Mouse (Mus musculus) G1E (cell line): ENCODE results near the gene Gm47996. TPM values are rescaled to one million over a fixed set of nuclear protein-coding genes. Genes with fewer than 3 reads are reported as not detected.

ENCODE experiments used
- ATAC-seq: 2 replicates; pipeline ENCODE4 v1.8.0; 2016; ENCODE audit warnings: mild to moderate bottlenecking; ENCODE audit not compliant: insufficient number of reproducible peaks, poor library complexity, low FRiP score, severe bottlenecking; ENCODE audit errors: extremely low read depth
- DNase-seq: peaks from one replicate; pipeline ENCODE4 v3.0.0; 2012; ENCODE audit warnings: low spot score
- H3K27me3 ChIP-seq: 2 replicates; pipeline ENCODE4 v1.6.1; 2012; ENCODE audit warnings: mild to moderate bottlenecking, low read length, inconsistent platforms; ENCODE audit not compliant: insufficient read depth
- H3K36me3 ChIP-seq: replicated peaks from 2 replicates; pipeline ENCODE3; 2012; ENCODE audit warnings: mild to moderate bottlenecking, inconsistent platforms
- H3K4me1 ChIP-seq: 2 replicates; pipeline ENCODE4 v1.6.1; 2012; ENCODE audit warnings: low read depth, low read length, inconsistent platforms, mixed read lengths; ENCODE audit not compliant: insufficient read depth
- H3K4me3 ChIP-seq: 2 replicates; pipeline ENCODE4 v1.5.1; 2012; ENCODE audit warnings: low read depth, mild to moderate bottlenecking, inconsistent platforms, low read length, moderate library complexity, mixed read lengths
- H3K9me3 ChIP-seq: replicated peaks from 2 replicates; pipeline ENCODE4 v1.6.1; 2012; ENCODE audit warnings: inconsistent platforms
- CTCF ChIP-seq: IDR thresholded peaks from 2 replicates; pipeline ENCODE4 v1.5.1; 2012; ENCODE audit warnings: low read depth, low read length, inconsistent platforms, mixed read lengths
- GATA1 ChIP-seq: IDR thresholded peaks from 2 replicates; pipeline ENCODE4 v1.6.1; 2012; ENCODE audit warnings: borderline replicate concordance, low read length, inconsistent platforms, mixed read lengths
- GATA2 ChIP-seq: IDR thresholded peaks from 2 replicates; pipeline ENCODE4 v1.6.1; 2012; ENCODE audit warnings: low read depth, low read length, inconsistent platforms, borderline replicate concordance
- POLR2AphosphoS5 ChIP-seq: IDR thresholded peaks from 2 replicates; pipeline ENCODE4 v1.6.1; 2012; ENCODE audit warnings: low read depth, low read length, inconsistent platforms; ENCODE audit not compliant: insufficient replicate concordance
- TAL1 ChIP-seq: conservative IDR thresholded peaks from 2 replicates; pipeline ENCODE4 v1.6.1; 2012; ENCODE audit warnings: low read depth, low read length, inconsistent platforms, mixed read lengths
- polyA plus RNA-seq: library from polyadenylated mRNA; stranded (reverse); fragments of >175 nt; gene quantifications from 2 replicates; pipeline ENCODE4 v1.2.3, GENCODE M21; 2012
- total RNA-seq, 2 experiments: library from RNA; stranded (forward) in 1 of 2; stranded (reverse) in 1 of 2; fragments of 200-1000 nt in 1 of 2; fragments of >200 nt in 1 of 2; fragmentation: Nextera tagmentation in 1 of 2; gene quantifications; 2 replicates each; pipeline ENCODE4 v1.2.3; 2014 to 2017

Gm47996 gene
- total and polyA plus RNA-seq, 3 experiments = 1.3 to 8.8 (median 4.9) TPM

- H3K27me3 ChIP-seq = peaks cover 23% of the 10 kb centered on the region
- H3K4me3 ChIP-seq = no peak overlapping the region
- TF ChIP-seq GATA1 = no peak
- no peak for TF ChIP-seq TAL1
- no peak for TF ChIP-seq POLR2AphosphoS5
- TF ChIP-seq GATA2 = no peak
- TF ChIP-seq CTCF = no peak
- H3K36me3 ChIP-seq = no peaks in the 10 kb centered on the region
- H3K4me1 ChIP-seq = peaks cover 13% of the 10 kb centered on the region
- ATAC-seq (no peak), DNase-seq (no peak)
- no peaks in the 10 kb centered on the region for H3K9me3 ChIP-seq
Measured at GRCm38 (mm10) chr1:151223377-151223776, 13.4 kb downstream of the Gm47996 start.

GRCm38 (mm10) chr1:151224536-151224935, 14.6 kb downstream of the Gm47996 start:
- no peak for DNase-seq
- H3K27me3 ChIP-seq = peaks cover 23% of the 10 kb centered on the region

GRCm38 (mm10) chr1:151227506-151227905, 17.6 kb downstream of the Gm47996 start:
- no peak for TF ChIP-seq GATA1
- no peak for TF ChIP-seq POLR2AphosphoS5
- no peak for TF ChIP-seq CTCF
- no peak for TF ChIP-seq GATA2
- no peak for TF ChIP-seq TAL1
- Histone ChIP-seq H3K4me3 (no peak overlapping the region), H3K9me3 (no peaks in the 10 kb centered on the region), H3K27me3 (peaks cover 36% of the 10 kb centered on the region), H3K4me1 (peaks cover 10% of the 10 kb centered on the region), H3K36me3 (no peaks in the 10 kb centered on the region)
- ATAC-seq = no peak
- no peak for DNase-seq

More at GRCm38 (mm10) chr1:151224536-151224935, 14.6 kb downstream of the Gm47996 start:
- TF ChIP-seq TAL1 (no peak), GATA1 (no peak), CTCF (no peak), POLR2AphosphoS5 (no peak), GATA2 (no peak)
- Histone ChIP-seq H3K36me3 (no peaks in the 10 kb centered on the region), H3K9me3 (no peaks in the 10 kb centered on the region), H3K4me1 (peaks cover 10% of the 10 kb centered on the region), H3K4me3 (no peak overlapping the region)
- ATAC-seq = no peak

- no peak for TF ChIP-seq GATA1
- TF ChIP-seq POLR2AphosphoS5 = no peak
- no peak for TF ChIP-seq CTCF
- TF ChIP-seq TAL1 = no peak
- no peak for TF ChIP-seq GATA2
- ATAC-seq (no peak; the same call in 1 of the 2 replicates), DNase-seq (no peak)
- no peaks in the 10 kb centered on the region for H3K9me3 ChIP-seq
- peaks cover 29% of the 10 kb centered on the region for H3K27me3 ChIP-seq
- H3K36me3 ChIP-seq = no peaks in the 10 kb centered on the region
- H3K4me1 ChIP-seq = peaks cover 3% of the 10 kb centered on the region; the same call in 1 of the 2 replicates
- no peak overlapping the region for H3K4me3 ChIP-seq
Measured at GRCm38 (mm10) chr1:151228320-151228989, 18.5 kb downstream of the Gm47996 start.

- no peak for ATAC-seq
- peaks cover 4% of the 10 kb centered on the region; the same call in 1 of the 2 replicates for H3K4me1 ChIP-seq
- H3K27me3 ChIP-seq = peaks cover 26% of the 10 kb centered on the region
- no peak for DNase-seq
- H3K9me3 ChIP-seq = no peaks in the 10 kb centered on the region
- TF ChIP-seq POLR2AphosphoS5 (no peak), GATA2 (no peak), CTCF (no peak), TAL1 (no peak), GATA1 (no peak)
- H3K4me3 ChIP-seq = no peak overlapping the region
- H3K36me3 ChIP-seq = no peaks in the 10 kb centered on the region
Measured at GRCm38 (mm10) chr1:151232346-151232745, 22.4 kb downstream of the Gm47996 start.

GRCm38 (mm10) chr1:151233756-151234155, 23.8 kb downstream of the Gm47996 start:
- H3K36me3 ChIP-seq = no peaks in the 10 kb centered on the region
- peaks cover 23% of the 10 kb centered on the region for H3K27me3 ChIP-seq
- DNase-seq (no peak), ATAC-seq (no peak)
- H3K4me3 ChIP-seq = no peak overlapping the region
- TF ChIP-seq POLR2AphosphoS5 (no peak), GATA1 (no peak), CTCF (no peak), GATA2 (no peak)
- H3K9me3 ChIP-seq = no peaks in the 10 kb centered on the region
- peaks cover 5% of the 10 kb centered on the region; the same call in 1 of the 2 replicates for H3K4me1 ChIP-seq

GRCm38 (mm10) chr1:151235574-151235973, 25.6 kb downstream of the Gm47996 start:
- no peak overlapping the region for H3K4me3 ChIP-seq
- peaks cover 5% of the 10 kb centered on the region; the same call in 1 of the 2 replicates for H3K4me1 ChIP-seq
- no peaks in the 10 kb centered on the region for H3K9me3 ChIP-seq
- no peaks in the 10 kb centered on the region for H3K36me3 ChIP-seq
- peaks cover 20% of the 10 kb centered on the region for H3K27me3 ChIP-seq
- ATAC-seq (no peak), DNase-seq (no peak)
- no peak for TF ChIP-seq CTCF
- TF ChIP-seq GATA2 = no peak
- TF ChIP-seq GATA1 = no peak
- TF ChIP-seq POLR2AphosphoS5 = no peak
